Mouse (Mus musculus) adrenal gland, postnatal 10 days (tissue): ENCODE measurements around the gene Gprc5a. TPM values are rescaled to one million over a fixed set of nuclear protein-coding genes. Genes with fewer than 3 reads are reported as not detected.

Source experiments
- total RNA-seq, 2 experiments: library from RNA; stranded (reverse); gene quantifications; 2 replicates each; pipeline ENCODE4 v1.2.3; 2021

Gene Gprc5a
- total RNA-seq, 2 experiments from 2014 or later: 1.1 to 2.1 TPM

Other genes starting within 250 kb of the Gprc5a start
- 10 to 100 TPM; 14.8 to 17.3 TPM for gene Crebl2, start 235.5 kb upstream of the Gprc5a start, total RNA-seq
- 10 to 100 TPM in 1 of 2 experiments, 1 to 10 TPM in 1; 7.9 to 11.1 TPM for gene Gpr19, start 167.1 kb upstream of the Gprc5a start, total RNA-seq
- 10 to 100 TPM; 46.2 TPM for gene Cdkn1b, start 145.2 kb upstream of the Gprc5a start, total RNA-seq
- 10 to 100 TPM in 1 of 2 experiments, 1 to 10 TPM in 1; 6.7 to 38.4 TPM for gene Apold1, start 83.9 kb upstream of the Gprc5a start, total RNA-seq
- gene Ddx47, start 54.0 kb upstream of the Gprc5a start, total RNA-seq: 10 to 100 TPM; 57.4 to 61.4 TPM
- gene Gprc5d, start 52.6 kb downstream of the Gprc5a start, total RNA-seq: not detected
- gene Fam234b, start 132.3 kb downstream of the Gprc5a start, total RNA-seq: 10 to 100 TPM; 25.9 to 29.4 TPM
- gene Hebp1, start 132.4 kb downstream of the Gprc5a start, total RNA-seq: 10 to 100 TPM; 47.4 to 58.4 TPM
- not detected for gene Gsg1, start 188.7 kb downstream of the Gprc5a start, total RNA-seq
- not detected for gene Pbp2, start 244.8 kb downstream of the Gprc5a start, total RNA-seq